Mouse (Mus musculus) stomach, postnatal 0 days (tissue): Measurements from ENCODE around the gene Cd69. TPM values are rescaled to one million over a fixed set of nuclear protein-coding genes. Genes with fewer than 3 reads are reported as not detected.
A peak's percentile ranks its signal among the peaks of the same experiment; 100 is the strongest.

ENCODE experiments used
- ATAC-seq: fragments of 200-750 bp; cut with Nextera tagmentation; 2 replicates; pipeline ENCODE4 v1.8.0; 2017; ENCODE audit not compliant: low FRiP score, low TSS enrichment
- DNase-seq: peaks from one replicate; pipeline ENCODE4 v3.0.0-alpha.2; 2016; ENCODE audit warnings: low spot score
- H3K27ac ChIP-seq: fragments of 300-500 bp; sonication (generic); replicated peaks from 2 replicates; pipeline ENCODE4 v1.5.1; 2014; ENCODE audit warnings: mild to moderate bottlenecking, control low read depth
- H3K27me3 ChIP-seq: fragments of 300-500 bp; sonication (generic); 2 replicates; pipeline ENCODE4 v1.6.1; 2014; ENCODE audit warnings: low read length; ENCODE audit not compliant: control insufficient read depth, insufficient read depth
- H3K36me3 ChIP-seq: fragments of 300-500 bp; sonication (generic); 2 replicates; pipeline ENCODE4 v1.6.1; 2014; ENCODE audit warnings: low read length, mixed read lengths; ENCODE audit not compliant: control insufficient read depth, insufficient read depth
- H3K4me1 ChIP-seq: fragments of 300-500 bp; sonication (generic); replicated peaks from 2 replicates; pipeline ENCODE4 v1.6.1; 2014; ENCODE audit warnings: antibody characterized with exemption; ENCODE audit not compliant: control insufficient read depth, insufficient read depth
- H3K4me2 ChIP-seq: fragments of 300-500 bp; sonication (generic); replicated peaks from 2 replicates; pipeline ENCODE4 v1.6.1; 2014; ENCODE audit warnings: low read depth, mild to moderate bottlenecking, control low read depth, moderate library complexity
- H3K4me3 ChIP-seq: fragments of 300-500 bp; sonication (generic); 2 replicates; pipeline ENCODE4 v1.5.1; 2014; ENCODE audit warnings: low read depth, low read length, control low read depth
- H3K9ac ChIP-seq: fragments of 300-500 bp; sonication (generic); 2 replicates; pipeline ENCODE4 v1.6.1; 2014; ENCODE audit warnings: mild to moderate bottlenecking, low read length, control low read depth, mixed read lengths
- H3K9me3 ChIP-seq: fragments of 300-500 bp; sonication (generic); 2 replicates; pipeline ENCODE4 v1.6.1; 2016; ENCODE audit warnings: low read length; ENCODE audit not compliant: control insufficient read depth
- CTCF ChIP-seq: IDR thresholded peaks from 2 replicates; pipeline ENCODE4 v1.5.1; 2016; ENCODE audit warnings: antibody characterized with exemption, low read depth, mild to moderate bottlenecking, moderate library complexity
- EP300 ChIP-seq: optimal IDR thresholded peaks from 2 replicates; pipeline ENCODE3; 2016; ENCODE audit warnings: antibody characterized with exemption
- WGBS: fragments of 180-500 bp; shearing (Covaris S2); extraction: QIAGEN DNeasy Blood & Tissue Kit; methylation state at CpG from one replicate; pipeline ENCODE4 v1.1.7; 2014; 5-methylcytosine and 5-hydroxymethylcytosine counted together
- polyA plus RNA-seq: library from polyadenylated mRNA; unstranded; fragments of >200 nt; fragmentation: Nextera tagmentation; extraction: Ambion mirVana; gene quantifications from 2 replicates; pipeline ENCODE4 v1.2.1, GENCODE M21; 2015

The Cd69 gene
- 0.15 and 0.18 TPM in 2 replicates for polyA plus RNA-seq

- DNase-seq, result no peak
- WGBS, result 64% methylated on average over 9 of the region's 9 CpGs
- ATAC-seq, result no peak
These were observed at the start of gene Cd69 for GRCm38 (mm10) chr6:129275220-129275619. TSS of gene Cd69 (minus strand) at chr6:129275436.

GRCm38 (mm10) chr6:129319331-129319730 lies 44.1 kb upstream of the Cd69 start:
- Histone ChIP-seq H3K9ac (no peak overlapping the region), H3K36me3 (no peaks in the 10 kb centered on the region), H3K9me3 (no peaks in the 10 kb centered on the region), H3K4me1 (no peaks in the 10 kb centered on the region), H3K27me3 (no peaks in the 10 kb centered on the region), H3K4me2 (no peak overlapping the region), H3K27ac (no peak overlapping the region), H3K4me3 (no peak overlapping the region)
- no peak for TF ChIP-seq EP300
- TF ChIP-seq CTCF, result no peak
- ATAC-seq, result no peak; the same call in 1 of the 2 replicates
- DNase-seq, result peak; percentile 29
- 55% methylated on average over 4 of the region's 4 CpGs for WGBS

More at GRCm38 (mm10) chr6:129275220-129275619, at the start of gene Cd69:
- Histone ChIP-seq H3K9ac (no peak within 1 kb of the TSS), H3K4me1 (no peaks in the 10 kb centered on the region), H3K4me3 (no peak within 1 kb of the TSS), H3K36me3 (no peaks in the 10 kb centered on the region), H3K9me3 (no peaks in the 10 kb centered on the region), H3K4me2 (no peak within 1 kb of the TSS), H3K27ac (no peak within 1 kb of the TSS), H3K27me3 (no peaks in the 10 kb centered on the region)
- TF ChIP-seq EP300 (no peak), CTCF (no peak)

GRCm38 (mm10) chr6:129318395-129318794 lies 43.2 kb upstream of the Cd69 start:
- 42% methylated on average over 1 of the region's 1 CpGs for WGBS
- no peak overlapping the region for H3K27ac ChIP-seq
- no peaks in the 10 kb centered on the region for H3K36me3 ChIP-seq
- TF ChIP-seq EP300, result no peak
- peak; percentile 39; the same call in 1 of the 2 replicates for TF ChIP-seq CTCF
- H3K27me3 ChIP-seq, result no peaks in the 10 kb centered on the region
- no peaks in the 10 kb centered on the region for H3K4me1 ChIP-seq
- no peaks in the 10 kb centered on the region for H3K9me3 ChIP-seq
- no peak overlapping the region for H3K4me2 ChIP-seq
- ATAC-seq (no peak), DNase-seq (no peak)
- H3K9ac ChIP-seq, result no peak overlapping the region
- H3K4me3 ChIP-seq, result no peak overlapping the region

GRCm38 (mm10) chr6:129316463-129316862 lies 41.2 kb upstream of the Cd69 start:
- Histone ChIP-seq H3K9me3 (no peaks in the 10 kb centered on the region), H3K27ac (no peak overlapping the region), H3K4me3 (no peak overlapping the region), H3K36me3 (no peaks in the 10 kb centered on the region), H3K4me1 (no peaks in the 10 kb centered on the region), H3K4me2 (no peak overlapping the region), H3K9ac (no peak overlapping the region), H3K27me3 (no peaks in the 10 kb centered on the region)
- DNase-seq (no peak), ATAC-seq (no peak)
- TF ChIP-seq CTCF (no peak), EP300 (no peak)
- 63% methylated on average over 2 of the region's 2 CpGs for WGBS

- H3K36me3 ChIP-seq, result no peaks in the 10 kb centered on the region
- H3K9me3 ChIP-seq, result no peaks in the 10 kb centered on the region
These were observed 40.5 kb upstream of the Cd69 start for GRCm38 (mm10) chr6:129315698-129316097.

GRCm38 (mm10) chr6:129314655-129315168 lies 39.5 kb upstream of the Cd69 start:
- H3K4me2 ChIP-seq, result no peak overlapping the region
- TF ChIP-seq CTCF, result no peak
- TF ChIP-seq EP300, result no peak
- 89% methylated on average over 3 of the region's 3 CpGs for WGBS

More at GRCm38 (mm10) chr6:129315698-129316097, 40.5 kb upstream of the Cd69 start:
- Histone ChIP-seq H3K27ac (no peak overlapping the region), H3K4me3 (no peak overlapping the region), H3K9ac (no peak overlapping the region), H3K27me3 (no peaks in the 10 kb centered on the region), H3K4me2 (no peak overlapping the region), H3K4me1 (no peaks in the 10 kb centered on the region)
- TF ChIP-seq EP300 (no peak), CTCF (no peak)
- ATAC-seq, result no peak
- DNase-seq, result no peak
- WGBS, result 73% methylated on average over 1 of the region's 1 CpGs

More at GRCm38 (mm10) chr6:129314655-129315168, 39.5 kb upstream of the Cd69 start:
- ATAC-seq (no peak), DNase-seq (no peak)
- H3K4me1 ChIP-seq, result no peaks in the 10 kb centered on the region
- H3K9ac ChIP-seq, result no peak overlapping the region
- no peaks in the 10 kb centered on the region for H3K9me3 ChIP-seq
- no peaks in the 10 kb centered on the region for H3K27me3 ChIP-seq
- no peak overlapping the region for H3K4me3 ChIP-seq
- no peaks in the 10 kb centered on the region for H3K36me3 ChIP-seq
- H3K27ac ChIP-seq, result no peak overlapping the region
